Mouse (Mus musculus): Measurements from ENCODE around the gene Fam189a1. TPM values are rescaled to one million over a fixed set of nuclear protein-coding genes. Genes with fewer than 3 reads are reported as not detected.
A peak's percentile ranks its signal among the peaks of the same experiment; 100 is the strongest.

The Fam189a1 gene
- polyA plus RNA-seq, 1 experiment from 2014 or later, result 2.3 TPM

GRCm38 (mm10) chr7:64819683-64820082 lies 336.7 kb downstream of the Fam189a1 start:
- no peak overlapping the region for H3K9ac ChIP-seq
- H3K27me3 ChIP-seq (replicated peaks), result no peaks in the 10 kb centered on the region
- H3K36me3 ChIP-seq, result no peaks in the 10 kb centered on the region
- no peak overlapping the region for H3K4me2 ChIP-seq
- no peak overlapping the region for H3K27ac ChIP-seq (ENCODE audit: poor library complexity, severe bottlenecking)
- H3K9me3 ChIP-seq (replicated peaks), result no peaks in the 10 kb centered on the region
- H3K4me3 ChIP-seq, result no peak overlapping the region
- no peak for ATAC-seq (ENCODE audit: insufficient number of reproducible peaks, low FRiP score)
- WGBS, result 79% methylated on average over 9 of the region's 9 CpGs
- no peaks in the 10 kb centered on the region for H3K4me1 ChIP-seq (replicated peaks)

GRCm38 (mm10) chr7:64808876-64809275 lies 347.5 kb downstream of the Fam189a1 start:
- no peak overlapping the region for H3K4me3 ChIP-seq
- no peaks in the 10 kb centered on the region for H3K9me3 ChIP-seq (replicated peaks)
- no peak overlapping the region for H3K9ac ChIP-seq
- 63% methylated on average over 6 of the region's 6 CpGs for WGBS
- no peak for ATAC-seq (ENCODE audit: insufficient number of reproducible peaks, low FRiP score)
- no peak overlapping the region for H3K27ac ChIP-seq (ENCODE audit: poor library complexity, severe bottlenecking)
- H3K4me1 ChIP-seq (replicated peaks), result no peaks in the 10 kb centered on the region
- H3K4me2 ChIP-seq, result no peak overlapping the region
- H3K36me3 ChIP-seq, result no peaks in the 10 kb centered on the region
- H3K27me3 ChIP-seq (replicated peaks), result no peaks in the 10 kb centered on the region

- no peak for ATAC-seq (ENCODE audit: insufficient number of reproducible peaks, low FRiP score)
- no peak overlapping the region for H3K27ac ChIP-seq (ENCODE audit: poor library complexity, severe bottlenecking)
- H3K9ac ChIP-seq, result no peak overlapping the region
- no peaks in the 10 kb centered on the region for H3K36me3 ChIP-seq
- H3K4me3 ChIP-seq, result no peak overlapping the region
- no peaks in the 10 kb centered on the region for H3K27me3 ChIP-seq (replicated peaks)
- H3K9me3 ChIP-seq (replicated peaks), result no peaks in the 10 kb centered on the region
- no peak overlapping the region for H3K4me2 ChIP-seq
- H3K4me1 ChIP-seq (replicated peaks), result no peaks in the 10 kb centered on the region
- 80% methylated on average over 8 of the region's 8 CpGs for WGBS
Measured at GRCm38 (mm10) chr7:64805100-64805499, 351.3 kb downstream of the Fam189a1 start.

GRCm38 (mm10) chr7:64795554-64795953 lies 360.8 kb downstream of the Fam189a1 start:
- WGBS, result 64% methylated on average over 6 of the region's 6 CpGs
- Histone ChIP-seq H3K27me3 (replicated peaks) (no peaks in the 10 kb centered on the region), H3K9ac (no peak overlapping the region), H3K4me3 (no peak overlapping the region), H3K4me2 (no peak overlapping the region), H3K9me3 (replicated peaks) (peaks cover 3% of the 10 kb centered on the region; the same call in 1 of the 2 replicates), H3K27ac (ENCODE audit: poor library complexity, severe bottlenecking) (0 out of 2 replicates have a peak overlapping the region, but pooled peaks have one; percentile 1), H3K4me1 (replicated peaks) (peaks cover 15% of the 10 kb centered on the region; the same call in 1 of the 2 replicates), H3K36me3 (no peaks in the 10 kb centered on the region)
- no peak for ATAC-seq (ENCODE audit: insufficient number of reproducible peaks, low FRiP score)

GRCm38 (mm10) chr7:64792031-64792430 lies 364.3 kb downstream of the Fam189a1 start:
- ATAC-seq (ENCODE audit: insufficient number of reproducible peaks, low FRiP score), result no peak
- peaks cover 15% of the 10 kb centered on the region; the same call in 1 of the 2 replicates for H3K4me1 ChIP-seq (replicated peaks)
- WGBS, result 63% methylated on average over 8 of the region's 8 CpGs
- no peak overlapping the region for H3K9ac ChIP-seq
- H3K4me2 ChIP-seq, result no peak overlapping the region
- H3K27ac ChIP-seq (ENCODE audit: poor library complexity, severe bottlenecking), result no peak overlapping the region
- H3K9me3 ChIP-seq (replicated peaks), result no peaks in the 10 kb centered on the region
- no peaks in the 10 kb centered on the region for H3K27me3 ChIP-seq (replicated peaks)
- H3K4me3 ChIP-seq, result no peak overlapping the region
- H3K36me3 ChIP-seq, result no peaks in the 10 kb centered on the region

GRCm38 (mm10) chr7:64791145-64791544 lies 365.2 kb downstream of the Fam189a1 start:
- H3K4me3 ChIP-seq, result no peak overlapping the region
- WGBS, result 76% methylated on average over 9 of the region's 9 CpGs
- ATAC-seq (ENCODE audit: insufficient number of reproducible peaks, low FRiP score), result no peak
- no peak overlapping the region for H3K9ac ChIP-seq
- no peaks in the 10 kb centered on the region for H3K9me3 ChIP-seq (replicated peaks)
- no peaks in the 10 kb centered on the region for H3K36me3 ChIP-seq
- H3K27ac ChIP-seq (ENCODE audit: poor library complexity, severe bottlenecking), result no peak overlapping the region
- peaks cover 15% of the 10 kb centered on the region; the same call in 1 of the 2 replicates for H3K4me1 ChIP-seq (replicated peaks)
- no peak overlapping the region for H3K4me2 ChIP-seq
- H3K27me3 ChIP-seq (replicated peaks), result no peaks in the 10 kb centered on the region

GRCm38 (mm10) chr7:64785040-64785439 lies 371.3 kb downstream of the Fam189a1 start:
- Histone ChIP-seq H3K4me1 (replicated peaks) (no peaks in the 10 kb centered on the region), H3K27ac (ENCODE audit: poor library complexity, severe bottlenecking) (no peak overlapping the region), H3K36me3 (no peaks in the 10 kb centered on the region), H3K27me3 (replicated peaks) (no peaks in the 10 kb centered on the region), H3K9me3 (replicated peaks) (no peaks in the 10 kb centered on the region), H3K4me2 (no peak overlapping the region), H3K4me3 (no peak overlapping the region), H3K9ac (no peak overlapping the region)
- no peak for ATAC-seq (ENCODE audit: insufficient number of reproducible peaks, low FRiP score)
- 70% methylated on average over 3 of the region's 3 CpGs for WGBS

GRCm38 (mm10) chr7:64779501-64779900 lies 376.9 kb downstream of the Fam189a1 start:
- no peak for ATAC-seq (ENCODE audit: insufficient number of reproducible peaks, low FRiP score)

GRCm38 (mm10) chr7:64776708-64777489 lies 379.5 kb downstream of the Fam189a1 start:
- no peak overlapping the region for H3K4me3 ChIP-seq
- WGBS, result 76% methylated on average over 13 of the region's 13 CpGs

More at GRCm38 (mm10) chr7:64779501-64779900, 376.9 kb downstream of the Fam189a1 start:
- H3K4me2 ChIP-seq, result no peak overlapping the region
- H3K9ac ChIP-seq, result no peak overlapping the region
- H3K27me3 ChIP-seq (replicated peaks), result 0 out of 2 replicates have a peak, but pooled peaks cover 7% of the 10 kb centered on the region
- no peaks in the 10 kb centered on the region for H3K36me3 ChIP-seq
- WGBS, result 66% methylated on average over 4 of the region's 4 CpGs
- H3K4me1 ChIP-seq (replicated peaks), result 0 out of 2 replicates have a peak, but pooled peaks cover 3% of the 10 kb centered on the region
- H3K27ac ChIP-seq (ENCODE audit: poor library complexity, severe bottlenecking), result no peak overlapping the region
- H3K9me3 ChIP-seq (replicated peaks), result no peaks in the 10 kb centered on the region
- H3K4me3 ChIP-seq, result no peak overlapping the region

GRCm38 (mm10) chr7:64773465-64773864 lies 382.9 kb downstream of the Fam189a1 start:
- no peaks in the 10 kb centered on the region for H3K4me1 ChIP-seq (replicated peaks)
- H3K4me2 ChIP-seq, result no peak overlapping the region
- whole genome bisulfite sequencing, result 41% methylated on average over 10 of the region's 10 CpGs
- H3K27me3 ChIP-seq (replicated peaks), result 0 out of 2 replicates have a peak, but pooled peaks cover 7% of the 10 kb centered on the region
- no peaks in the 10 kb centered on the region for H3K9me3 ChIP-seq (replicated peaks)
- ATAC-seq (ENCODE audit: insufficient number of reproducible peaks, low FRiP score), result no peak
- no peaks in the 10 kb centered on the region for H3K36me3 ChIP-seq
- no peak overlapping the region for H3K9ac ChIP-seq
- no peak overlapping the region for H3K4me3 ChIP-seq
- H3K27ac ChIP-seq (ENCODE audit: poor library complexity, severe bottlenecking), result no peak overlapping the region

More at GRCm38 (mm10) chr7:64776708-64777489, 379.5 kb downstream of the Fam189a1 start:
- Histone ChIP-seq H3K4me2 (no peak overlapping the region), H3K9ac (no peak overlapping the region), H3K36me3 (no peaks in the 10 kb centered on the region), H3K27me3 (replicated peaks) (0 out of 2 replicates have a peak, but pooled peaks cover 7% of the 10 kb centered on the region), H3K27ac (ENCODE audit: poor library complexity, severe bottlenecking) (no peak overlapping the region), H3K9me3 (replicated peaks) (no peaks in the 10 kb centered on the region), H3K4me1 (replicated peaks) (0 out of 2 replicates have a peak, but pooled peaks cover 3% of the 10 kb centered on the region)
- ATAC-seq (ENCODE audit: insufficient number of reproducible peaks, low FRiP score), result no peak

- no peak for ATAC-seq (ENCODE audit: insufficient number of reproducible peaks, low FRiP score)
- H3K9me3 ChIP-seq (replicated peaks), result no peaks in the 10 kb centered on the region
- H3K27ac ChIP-seq (ENCODE audit: poor library complexity, severe bottlenecking), result no peak overlapping the region
- H3K4me3 ChIP-seq, result no peak overlapping the region
- no peak overlapping the region for H3K4me2 ChIP-seq
- no peak overlapping the region for H3K9ac ChIP-seq
- no peaks in the 10 kb centered on the region for H3K36me3 ChIP-seq
- 73% methylated on average over 8 of the region's 8 CpGs for WGBS
- H3K27me3 ChIP-seq (replicated peaks), result 0 out of 2 replicates have a peak, but pooled peaks cover 7% of the 10 kb centered on the region
- H3K4me1 ChIP-seq (replicated peaks), result no peaks in the 10 kb centered on the region
Measured at GRCm38 (mm10) chr7:64770779-64771390, 385.5 kb downstream of the Fam189a1 start.
